Mouse (Mus musculus): Measurements from ENCODE around the gene Mrps34.

Gene Mrps34

GRCm38 (mm10) chr17:24881738-24882440 lies 13.0 kb upstream of the Mrps34 start:
- DNase-seq (ENCODE audit: low spot score in 2 of 2), result peak; percentile 52 to 69

DNA sequence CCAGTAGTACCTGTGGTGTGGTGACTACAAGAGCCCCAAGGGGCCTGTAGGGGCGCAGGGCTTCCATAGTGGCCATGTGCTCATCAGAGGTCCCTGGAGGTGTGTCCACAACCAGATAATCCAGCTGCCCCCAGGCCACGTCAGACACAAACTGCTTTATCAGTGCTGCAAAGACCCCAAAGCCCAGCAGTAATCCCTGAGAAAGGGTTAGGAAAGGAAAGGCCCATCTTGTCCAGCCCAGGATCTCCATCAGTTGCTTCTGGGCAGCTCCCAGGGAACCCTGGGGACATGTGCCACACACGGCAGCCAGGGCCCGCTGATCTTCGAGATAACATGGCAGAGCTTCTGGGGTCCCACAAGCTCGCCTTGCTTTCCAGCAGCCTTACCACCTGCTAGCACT lies 10.5 kb upstream of the Mrps34 start:
- no peak for DNase-seq (ENCODE audit: low spot score in 2 of 2)

DNA sequence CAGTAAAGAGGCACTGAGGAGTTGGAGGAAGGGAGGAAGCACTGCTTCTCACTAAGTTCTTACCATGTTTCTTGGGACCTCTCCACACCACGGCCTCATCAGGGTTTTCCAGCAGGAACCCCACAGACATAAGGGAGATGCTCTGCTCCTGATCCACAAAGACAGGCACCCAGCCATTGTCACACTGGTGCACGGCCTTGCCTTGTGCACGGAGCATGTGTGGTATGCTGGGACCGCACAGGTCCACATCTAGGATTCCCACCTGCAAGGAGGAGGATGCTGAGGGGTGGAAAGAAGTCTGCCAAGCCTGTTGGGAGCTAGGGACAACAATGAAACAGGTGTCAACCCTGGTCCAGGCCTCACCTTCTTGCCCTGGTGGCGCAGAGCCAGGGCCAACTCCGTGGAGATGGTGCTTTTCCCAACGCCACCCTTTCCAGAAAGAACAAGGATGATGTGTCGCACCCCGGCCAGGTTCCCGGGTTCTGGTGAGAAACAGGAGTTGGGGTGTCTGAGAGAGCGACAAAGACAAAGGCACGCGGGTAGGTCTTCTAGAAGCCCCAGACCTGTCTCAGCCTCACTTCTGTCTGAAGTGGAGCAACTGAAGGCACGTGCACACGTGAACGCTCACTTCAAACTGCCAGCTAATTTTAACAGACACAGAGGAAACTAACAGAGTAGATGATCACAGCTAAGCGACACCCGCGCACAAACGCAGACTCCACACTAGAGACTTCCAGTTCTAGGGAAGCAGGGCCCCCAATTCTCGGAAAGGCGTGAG lies 9.4 kb upstream of the Mrps34 start:
- DNase-seq (ENCODE audit: low spot score in 2 of 2), result no peak

DNA sequence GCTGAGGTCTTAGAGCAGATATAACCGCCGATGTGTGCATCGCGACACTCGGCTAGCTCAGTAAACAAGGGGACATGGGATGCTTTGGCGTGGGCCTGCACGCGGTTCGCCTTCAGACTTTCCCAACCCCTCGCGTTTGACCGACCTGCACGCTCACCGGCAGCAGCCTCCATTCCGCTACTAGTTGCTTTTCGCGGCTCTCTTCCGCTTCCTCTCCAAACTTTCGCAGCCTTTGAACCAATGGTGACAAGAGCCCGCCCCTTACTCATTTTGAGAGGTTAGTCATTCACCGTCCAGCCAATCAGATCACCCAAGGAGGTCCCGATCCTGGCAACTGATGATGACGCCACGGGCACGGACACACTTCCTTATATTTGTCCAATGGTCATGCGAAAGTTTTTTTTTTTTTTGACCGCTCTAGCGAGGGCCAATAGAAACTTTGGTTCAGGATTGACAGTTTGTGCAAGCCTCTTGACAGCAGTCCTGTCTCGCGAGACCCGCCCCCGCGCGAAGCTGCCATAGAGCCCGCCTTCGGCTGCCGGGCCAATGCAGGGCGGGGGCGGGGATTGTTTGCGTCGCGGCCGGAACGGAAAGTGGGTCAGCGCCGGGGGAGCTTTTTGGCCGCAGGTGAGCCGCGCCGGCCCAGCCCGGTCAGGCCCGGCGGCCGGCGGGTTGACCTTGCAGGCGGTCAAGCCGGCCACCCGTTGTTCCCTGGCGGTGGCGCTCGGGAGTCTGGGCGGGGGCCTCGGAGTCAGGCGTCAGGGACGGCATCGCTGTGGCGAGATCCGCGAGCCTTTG lies 8.6 kb upstream of the Mrps34 start, which contains the start of the genes Nubp2 and Spsb3:
Nubp2 (minus strand) TSS at position 216 of the 798 bp plus-strand sequence.
Spsb3 (plus strand) TSS at position 510 of the 798 bp plus-strand sequence.
- peak; percentile 93 to 98 for DNase-seq (ENCODE audit: low spot score in 2 of 2)

- no peak for DNase-seq (ENCODE audit: low spot score in 2 of 2)
Observed at GRCm38 (mm10) chr17:24886932-24887271, 8.0 kb upstream of the Mrps34 start.

- DNase-seq (ENCODE audit: low spot score in 2 of 2), result no peak
Observed at GRCm38 (mm10) chr17:24887291-24888080, 7.4 kb upstream of the Mrps34 start.

GRCm38 (mm10) chr17:24888862-24889261 lies 6.1 kb upstream of the Mrps34 start:
- DNase-seq (ENCODE audit: low spot score in 2 of 2), result no peak

DNA sequence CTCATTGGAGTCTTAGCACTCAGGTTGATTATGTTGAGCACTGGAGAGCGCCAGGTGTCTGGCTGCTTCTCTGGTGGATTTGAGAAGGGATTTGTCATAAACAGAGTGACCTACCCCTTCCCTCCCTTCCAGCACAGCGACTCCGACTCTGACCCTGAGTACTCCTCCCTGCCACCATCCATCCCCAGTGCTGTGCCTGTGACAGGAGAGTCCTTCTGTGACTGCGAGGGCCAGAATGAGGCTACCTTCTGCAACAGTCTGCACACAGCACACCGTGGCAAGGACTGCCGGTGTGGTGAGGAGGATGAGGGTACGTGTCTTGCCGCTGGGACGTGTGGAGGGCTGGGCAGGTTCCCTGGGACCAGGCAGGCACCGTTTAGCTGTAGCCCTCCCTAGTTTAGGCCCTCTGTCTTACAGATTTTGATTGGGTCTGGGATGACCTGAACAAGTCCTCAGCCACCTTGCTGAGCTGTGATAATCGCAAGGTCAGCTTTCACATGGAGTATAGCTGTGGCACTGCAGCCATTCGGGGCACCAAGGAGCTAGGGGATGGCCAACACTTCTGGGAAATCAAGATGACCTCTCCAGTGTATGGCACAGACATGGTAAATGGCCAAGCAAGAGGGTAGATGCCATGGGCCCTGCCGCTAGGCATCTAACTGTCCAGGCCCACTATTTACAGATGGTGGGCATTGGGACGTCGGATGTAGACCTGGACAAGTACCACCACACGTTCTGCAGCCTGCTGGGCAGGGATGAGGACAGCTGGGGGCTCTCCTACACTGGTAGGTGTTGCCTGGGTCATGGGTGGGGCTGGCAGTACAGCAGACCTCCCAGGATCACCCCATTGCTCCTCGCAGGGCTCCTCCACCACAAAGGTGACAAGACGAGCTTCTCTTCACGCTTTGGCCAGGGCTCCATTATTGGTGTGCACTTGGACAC lies 4.5 kb upstream of the Mrps34 start:
- no peak for DNase-seq (ENCODE audit: low spot score in 2 of 2)

GRCm38 (mm10) chr17:24891321-24891720 lies 3.6 kb upstream of the Mrps34 start:
- DNase-seq (ENCODE audit: low spot score in 2 of 2), result no peak

- no peak for DNase-seq (ENCODE audit: low spot score in 2 of 2)
Observed at GRCm38 (mm10) chr17:24892785-24893184, 2.1 kb upstream of the Mrps34 start.

GRCm38 (mm10) chr17:24893276-24893675 lies 1.6 kb upstream of the Mrps34 start:
- no peak for DNase-seq (ENCODE audit: low spot score in 2 of 2)

GRCm38 (mm10) chr17:24894061-24894994 lies 588 bp upstream of the Mrps34 start:
- peak; percentile 59 to 82 for DNase-seq (ENCODE audit: low spot score in 2 of 2)

GRCm38 (mm10) chr17:24895571-24896240 lies 790 bp downstream of the Mrps34 start:
- no peak for DNase-seq (ENCODE audit: low spot score in 2 of 2)

- DNase-seq (ENCODE audit: low spot score in 2 of 2), result peak; percentile 82 to 87
Observed at GRCm38 (mm10) chr17:24896241-24896992, 1.5 kb downstream of the Mrps34 start, which contains the start of gene Nme3. Gene Nme3, plus strand, starts transcription at chr17:24896500.

GRCm38 (mm10) chr17:24896993-24897269 lies 2.0 kb downstream of the Mrps34 start:
- DNase-seq (ENCODE audit: low spot score in 2 of 2), result no peak

DNA sequence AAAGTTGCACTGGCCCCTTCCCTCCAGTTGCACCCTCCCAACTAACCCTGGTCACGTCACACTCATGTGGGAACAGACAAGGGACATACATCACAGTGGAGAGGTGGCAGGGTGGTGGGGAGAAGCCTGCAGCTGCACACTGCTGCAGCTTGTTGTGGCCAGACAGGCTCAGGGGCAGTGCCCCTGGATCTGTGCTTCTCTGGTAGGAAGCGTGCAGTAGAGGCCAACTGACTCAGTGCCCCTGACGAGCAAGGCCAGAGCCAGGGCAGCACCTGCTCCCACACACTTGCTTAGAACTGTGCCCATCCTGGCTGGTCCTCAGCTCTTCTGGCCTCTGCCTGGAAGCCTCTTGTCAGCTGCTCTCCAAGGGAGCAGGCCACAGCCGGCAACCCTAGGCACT lies 2.7 kb downstream of the Mrps34 start:
- no peak for DNase-seq (ENCODE audit: low spot score in 2 of 2)

DNA sequence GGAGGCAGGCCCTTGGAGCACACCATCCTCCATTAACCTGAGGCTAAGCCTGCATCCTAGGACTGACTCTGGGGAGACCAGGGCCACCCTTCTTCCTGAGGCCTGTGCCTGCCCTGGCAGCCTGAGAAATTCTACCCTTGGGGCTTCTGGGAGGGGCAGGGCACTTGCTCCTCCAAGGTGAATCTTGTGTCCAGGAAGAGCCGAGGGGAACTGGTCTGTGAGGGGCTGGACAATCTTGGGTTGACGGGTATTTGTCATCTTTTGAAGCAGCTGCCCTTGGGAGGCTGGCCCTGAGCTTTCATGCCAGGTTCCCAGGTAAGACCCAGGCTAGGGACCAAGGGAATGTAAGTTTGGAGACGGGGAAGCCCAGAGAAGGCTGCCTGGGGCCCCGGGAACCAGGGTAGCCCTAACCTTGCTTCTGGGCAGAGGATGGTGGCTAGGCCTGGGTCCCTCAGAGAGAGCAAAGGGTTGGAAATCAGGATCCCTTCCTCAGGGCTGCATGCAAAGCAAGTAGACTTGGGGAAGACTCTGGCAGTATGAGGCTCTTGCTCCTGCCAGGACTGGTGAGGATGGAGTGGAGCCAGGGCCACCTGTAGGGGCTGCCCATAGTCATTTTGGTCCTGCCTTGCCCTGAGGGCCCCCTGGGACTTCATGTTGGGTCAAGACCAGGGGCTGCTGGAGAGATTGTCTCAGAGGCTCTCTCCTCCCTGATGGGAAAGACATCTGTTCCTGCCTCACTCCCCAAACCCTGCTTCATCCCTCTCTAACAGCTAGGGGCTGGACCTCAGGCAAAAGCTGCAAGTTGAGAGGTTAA lies 3.3 kb downstream of the Mrps34 start:
- DNase-seq (ENCODE audit: low spot score in 2 of 2), result no peak
